Mouse (Mus musculus): Measurements from ENCODE around the gene Olfr575.
A peak's percentile ranks its signal among the peaks of the same experiment; 100 is the strongest.

The Olfr575 gene

DNA sequence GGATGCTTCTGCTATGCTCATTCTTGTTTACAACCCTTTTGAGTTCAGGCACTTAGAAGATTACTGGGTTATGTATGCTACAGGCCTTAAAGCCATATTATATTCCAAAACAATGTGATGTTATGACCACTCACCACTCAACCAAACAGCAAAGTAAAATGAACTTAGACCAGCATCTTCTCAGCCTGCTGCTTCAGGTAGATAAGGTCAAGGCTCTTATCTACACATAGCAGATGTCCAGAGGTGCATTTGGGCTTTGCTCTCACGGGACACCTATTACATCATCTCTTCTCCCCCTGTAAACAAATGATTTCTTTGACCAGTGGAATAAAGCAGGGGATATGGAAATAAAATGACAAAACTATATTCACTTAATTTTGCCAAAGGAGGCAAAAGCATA, at the start of gene Olfr575:
Olfr575 (minus strand) TSS at position 183 of the 400 bp plus-strand sequence.
- DNase-seq (ENCODE audit: low read depth) = no peak

- no peak for DNase-seq (ENCODE audit: low read depth)
Observed at GRCm38 (mm10) chr7:102989224-102989623, 30.6 kb upstream of the Olfr575 start, which contains the start of gene Olfr578. Gene Olfr578, minus strand, starts transcription at chr7:102989324.

GRCm38 (mm10) chr7:102975843-102976242, 17.3 kb upstream of the Olfr575 start, which contains the start of gene Olfr577:
Gene Olfr577, minus strand, starts transcription at chr7:102975943.
- DNase-seq (ENCODE audit: low read depth) = no peak

GRCm38 (mm10) chr7:102974399-102974798, 15.8 kb upstream of the Olfr575 start:
- DNase-seq (ENCODE audit: low read depth) = no peak

- no peak for DNase-seq (ENCODE audit: low read depth)
Observed at GRCm38 (mm10) chr7:102962360-102962759, 3.8 kb upstream of the Olfr575 start, which contains the start of gene Olfr576. Gene Olfr576, plus strand, starts transcription at chr7:102962660.

DNA sequence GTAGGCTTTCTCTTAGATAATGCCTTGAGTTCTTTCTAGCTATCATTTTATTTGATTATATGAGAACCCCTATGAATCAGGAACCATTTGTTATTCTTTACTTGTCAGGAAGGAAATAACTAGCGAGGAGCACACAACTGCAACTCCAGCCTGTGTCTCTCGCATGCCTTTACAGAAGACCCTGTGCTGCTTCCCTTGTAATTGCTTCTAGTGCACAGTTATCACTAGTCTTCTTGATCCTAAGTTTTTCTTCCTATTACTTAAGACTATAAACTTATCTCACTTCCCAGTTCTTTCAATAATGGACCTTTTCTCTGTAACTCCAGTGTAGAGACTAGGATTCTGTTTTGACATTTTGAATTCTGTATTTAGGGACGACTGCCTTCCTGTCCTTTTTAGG, 438 bp downstream of the Olfr575 start:
- DNase-seq (ENCODE audit: low read depth) = no peak

DNA sequence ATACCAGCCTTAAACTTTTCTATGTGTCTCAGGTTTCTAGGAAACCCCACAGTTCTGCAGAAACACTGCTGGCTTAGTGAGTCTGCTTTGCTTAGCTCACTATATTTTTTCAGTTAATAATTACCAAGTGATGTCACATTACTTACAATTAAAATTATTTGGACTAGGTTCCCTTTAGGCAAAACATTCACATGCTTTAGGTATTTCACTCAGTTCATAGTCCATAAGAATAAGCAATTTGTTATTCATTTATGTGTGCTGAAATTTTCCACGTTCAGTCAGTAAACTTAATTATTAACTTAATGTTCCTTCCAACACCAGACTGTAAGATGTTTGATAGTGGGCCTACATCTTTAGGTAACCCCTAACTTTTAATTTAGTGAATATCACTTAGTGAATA, 7.8 kb downstream of the Olfr575 start:
- DNase-seq (ENCODE audit: low read depth) = no peak

DNA sequence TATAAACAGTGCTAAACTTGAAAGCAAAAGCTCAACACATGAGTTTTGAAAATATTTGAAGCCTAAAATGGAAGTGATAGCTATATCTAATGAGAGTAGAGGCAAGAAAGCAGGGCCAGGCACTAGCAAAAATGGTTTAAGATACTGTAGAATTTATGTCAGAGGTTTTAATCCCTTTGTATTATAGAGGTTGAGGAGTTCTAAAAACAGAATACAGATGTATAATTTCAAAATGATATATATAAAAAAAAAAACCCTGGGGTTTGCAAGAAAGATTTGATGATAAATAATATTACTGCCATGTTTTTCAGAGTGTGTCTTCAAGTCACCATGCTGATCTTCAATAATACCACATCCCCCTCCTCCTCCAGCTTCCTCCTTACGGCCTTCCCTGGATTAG, 10.4 kb downstream of the Olfr575 start, which contains the start of gene Olfr574:
Olfr574 (plus strand) TSS at position 301 of the 400 bp plus-strand sequence.
- no peak for DNase-seq (ENCODE audit: low read depth)

- DNase-seq (ENCODE audit: low read depth) = no peak
Observed at GRCm38 (mm10) chr7:102943417-102943816, 15.2 kb downstream of the Olfr575 start.

GRCm38 (mm10) chr7:102942475-102942874, 16.1 kb downstream of the Olfr575 start, which contains the start of gene Olfr573-ps1:
Gene Olfr573-ps1, minus strand, starts transcription at chr7:102942575.
- DNase-seq (ENCODE audit: low read depth) = no peak

DNA sequence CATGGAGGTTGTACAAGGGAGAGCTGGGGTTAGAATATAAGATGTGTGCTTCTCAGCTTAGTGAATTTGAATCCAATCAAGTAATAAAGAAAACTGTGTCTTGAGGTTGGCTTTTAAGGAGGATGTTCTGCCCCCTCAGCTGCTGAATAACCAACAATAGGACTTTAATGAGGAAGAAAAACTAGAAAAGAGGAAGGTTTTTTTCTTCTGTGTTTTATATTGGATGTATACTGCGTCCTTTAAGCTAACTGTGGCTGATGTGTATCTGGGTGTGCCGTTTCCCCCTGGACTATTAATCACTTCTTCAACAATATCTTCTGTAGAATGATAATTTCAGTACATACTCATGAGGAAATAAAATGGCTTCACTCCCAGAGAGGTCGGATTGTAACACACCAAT, 31.5 kb downstream of the Olfr575 start:
- no peak for DNase-seq (ENCODE audit: low read depth)

GRCm38 (mm10) chr7:102924109-102924508, 34.5 kb downstream of the Olfr575 start, which contains the start of gene Olfr572:
Gene Olfr572, plus strand, starts transcription at chr7:102924409.
- DNase-seq (ENCODE audit: low read depth) = no peak

DNA sequence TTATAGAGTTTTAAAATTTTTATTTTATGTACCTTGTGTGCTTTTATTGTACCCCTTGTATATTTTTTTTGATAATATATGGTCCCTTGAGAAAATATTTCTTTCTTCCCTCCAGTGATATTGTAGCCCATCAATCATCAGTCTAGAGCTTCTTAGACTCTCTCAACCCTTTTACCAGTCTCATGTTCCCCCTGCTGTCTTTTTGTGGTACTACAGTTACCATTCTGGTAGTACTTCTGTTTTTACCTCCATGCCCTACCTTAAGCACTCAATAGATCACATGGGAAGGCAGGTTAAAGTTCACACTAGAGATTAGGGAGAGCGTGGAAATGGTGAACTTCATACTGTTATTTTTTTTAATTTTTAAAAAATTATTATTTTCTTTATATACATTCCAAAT, 38.9 kb downstream of the Olfr575 start:
- DNase-seq (ENCODE audit: low read depth) = peak; percentile 75

- no peak for DNase-seq (ENCODE audit: low read depth)
Observed at GRCm38 (mm10) chr7:102917032-102917875, 41.3 kb downstream of the Olfr575 start, which contains the start of gene Olfr571. Gene Olfr571, minus strand, starts transcription at chr7:102917536.

GRCm38 (mm10) chr7:102916405-102916804, 42.2 kb downstream of the Olfr575 start:
- DNase-seq (ENCODE audit: low read depth) = no peak

DNA sequence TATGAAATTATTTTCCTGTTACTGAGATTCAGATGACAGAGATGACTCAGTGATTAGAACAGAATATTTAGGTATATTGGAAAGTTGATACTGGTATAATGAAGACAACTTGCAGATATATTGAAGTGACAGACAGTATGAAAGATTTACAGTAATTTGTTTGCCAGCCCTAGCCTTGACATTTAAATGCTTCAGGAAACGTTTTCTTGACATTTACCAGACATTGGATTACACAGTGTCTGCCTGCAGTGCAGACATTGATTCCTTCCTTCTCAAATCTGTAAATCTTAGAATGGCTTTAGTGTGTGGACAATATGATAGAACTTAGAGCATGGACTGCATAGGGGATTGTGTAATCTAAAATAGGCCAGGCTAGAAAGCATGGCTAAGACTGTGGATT, 43.3 kb downstream of the Olfr575 start:
- DNase-seq (ENCODE audit: low read depth) = no peak
